8 mouse cellular contexts compared by ENCODE assay signal in genomic region chr17:32349037-32349732, GRCm38 (mm10). TPM values are rescaled to one million over a fixed set of nuclear protein-coding genes. Genes with fewer than 3 reads are reported as not detected.
DNase-seq lines count a peak whose midpoint lies in the region; ATAC-seq and TF ChIP-seq lines count a peak whose summit lies in the region.

No protein-coding gene starts in this region.

- H3K4me2 ChIP-seq in heart, embryonic 11.5 days, result peak overlapping the region; percentile 89

- H3K36me3 ChIP-seq in E14TG2a.4 (ENCODE audit: insufficient read depth, low read length), result peaks cover 26% of the 10 kb centered on the region
- no peaks in the 10 kb centered on the region; the same call in 1 of the 2 replicates for H3K36me3 ChIP-seq in heart, embryonic 11.5 days (ENCODE audit: control insufficient read depth, insufficient read depth, low read length)
- H3K36me3 ChIP-seq in megakaryocyte, embryonic 14.5 days (replicated peaks; ENCODE audit: low read length), result peaks cover 42% of the 10 kb centered on the region
- 0 out of 2 replicates have a peak, but pooled peaks cover 2% of the 10 kb centered on the region for H3K36me3 ChIP-seq in splenic B cell, adult 2 months (ENCODE audit: control insufficient read depth, insufficient read depth, low read length, poor library complexity, severe bottlenecking)

- TF ChIP-seq CTCF in E14TG2a.4 (conservative IDR thresholded peaks at IDR 0.05; ENCODE audit: low read length), result peak; percentile 86

- peak; percentile 47 for DNase-seq in 3134 (ENCODE audit: extremely low read depth, insufficient read length, low spot score)
- peak; percentile 40 for DNase-seq in kidney, postnatal 14 days
- peak; percentile 79 for DNase-seq in splenic B cell, adult 2 months (ENCODE audit: low read depth, low spot score)
- DNase-seq in right cerebral cortex, postnatal 25 days, result no peak

- peaks cover 57% of the 10 kb centered on the region for H3K4me1 ChIP-seq in E14TG2a.4 (replicated peaks; ENCODE audit: low read depth, low read length)
- peaks cover 9% of the 10 kb centered on the region for H3K4me1 ChIP-seq in heart, embryonic 11.5 days (ENCODE audit: control insufficient read depth, insufficient read depth, low read length)
- peaks cover 44% of the 10 kb centered on the region for H3K4me1 ChIP-seq in megakaryocyte, embryonic 14.5 days

- peak overlapping the region; percentile 99 for H3K4me3 ChIP-seq in E14TG2a.4 (replicated peaks; ENCODE audit: low read length)
- H3K4me3 ChIP-seq in heart, embryonic 11.5 days (ENCODE audit: low read depth, low read length), result peak overlapping the region; percentile 93
- peak overlapping the region; percentile 100 for H3K4me3 ChIP-seq in megakaryocyte, embryonic 14.5 days (replicated peaks)

- H3K9ac ChIP-seq in heart, embryonic 11.5 days (ENCODE audit: low read depth, low read length), result peak overlapping the region; percentile 92

- peak overlapping the region; percentile 76; the same call in 1 of the 2 replicates for H3K27ac ChIP-seq in heart, embryonic 11.5 days (ENCODE audit: low read depth, low read length)

- 6% methylated on average over 4 of the region's 4 CpGs for WGBS in heart, embryonic 11.5 days (ENCODE audit: insufficient replicate concordance)

- ATAC-seq in common myeloid progenitor, adult 5-6 weeks (replicated peaks; ENCODE audit: low read depth, poor library complexity, severe bottlenecking), result peak; percentile 55
- no peak; the same call in 1 of the 2 replicates for ATAC-seq in heart, embryonic 11.5 days (replicated peaks; ENCODE audit: insufficient number of reproducible peaks, low FRiP score, low TSS enrichment)

- no peaks in the 10 kb centered on the region for H3K9me3 ChIP-seq in E14TG2a.4 (ENCODE audit: low read length)
- no peaks in the 10 kb centered on the region for H3K9me3 ChIP-seq in heart, embryonic 11.5 days (replicated peaks; ENCODE audit: control insufficient read depth, low read length)
- no peaks in the 10 kb centered on the region for H3K9me3 ChIP-seq in megakaryocyte, embryonic 14.5 days

- no peaks in the 10 kb centered on the region for H3K27me3 ChIP-seq in E14TG2a.4 (ENCODE audit: insufficient read depth, low read length)
- no peaks in the 10 kb centered on the region for H3K27me3 ChIP-seq in heart, embryonic 11.5 days (ENCODE audit: control insufficient read depth, insufficient read depth, low read length)
- H3K27me3 ChIP-seq in megakaryocyte, embryonic 14.5 days (replicated peaks), result no peaks in the 10 kb centered on the region
- no peaks in the 10 kb centered on the region for H3K27me3 ChIP-seq in splenic B cell, adult 2 months (ENCODE audit: control insufficient read depth, insufficient read depth, low read length, poor library complexity, severe bottlenecking)

RNA-seq across cellular contexts. Expression of gene Akap8l, which starts 1.2 kb away (rescaled TPM):
- 87.8 and 101 TPM in 2 replicates for total RNA-seq in common myeloid progenitor, adult 5-6 weeks (2017)
- 59.0 and 63.8 TPM in 2 replicates for polyA plus RNA-seq in heart, embryonic 11.5 days (2014; fragmentation: Nextera tagmentation; extraction: Ambion mirVana)
- polyA plus RNA-seq in megakaryocyte, embryonic 14.5 days (2012; ENCODE audit: insufficient read depth, low replicate concordance), result 93.3 and 157 TPM in 2 replicates

RNA-seq across cellular contexts. Expression of gene Akap8, which starts 28.1 kb away (rescaled TPM):
- 146 and 161 TPM in 2 replicates for total RNA-seq in common myeloid progenitor, adult 5-6 weeks (2017)
- polyA plus RNA-seq in heart, embryonic 11.5 days (2014; fragmentation: Nextera tagmentation; extraction: Ambion mirVana), result 44.2 and 44.3 TPM in 2 replicates
- polyA plus RNA-seq in megakaryocyte, embryonic 14.5 days (2012; ENCODE audit: insufficient read depth, low replicate concordance), result 67.7 and 79.9 TPM in 2 replicates

RNA-seq across cellular contexts. Expression of gene Wiz, which starts 40.1 kb away (rescaled TPM):
- total RNA-seq in common myeloid progenitor, adult 5-6 weeks (2017), result 13.2 and 15.7 TPM in 2 replicates
- 16.2 and 17.6 TPM in 2 replicates for polyA plus RNA-seq in heart, embryonic 11.5 days (2014; fragmentation: Nextera tagmentation; extraction: Ambion mirVana)
- polyA plus RNA-seq in megakaryocyte, embryonic 14.5 days (2012; ENCODE audit: insufficient read depth, low replicate concordance), result 32.7 and 47.1 TPM in 2 replicates

RNA-seq across cellular contexts. Expression of gene Rasal3, which starts 54.2 kb away (rescaled TPM):
- 29.6 and 34.9 TPM in 2 replicates for total RNA-seq in common myeloid progenitor, adult 5-6 weeks (2017)
- polyA plus RNA-seq in heart, embryonic 11.5 days (2014; fragmentation: Nextera tagmentation; extraction: Ambion mirVana), result 0.94 and 1.3 TPM in 2 replicates
- 26.2 and 250 TPM in 2 replicates for polyA plus RNA-seq in megakaryocyte, embryonic 14.5 days (2012; ENCODE audit: insufficient read depth, low replicate concordance)
